Mouse (Mus musculus) cerebellum, adult 8-10 months (tissue): Measurements from ENCODE around the gene Npc1l1.

ENCODE experiments used
- DNase-seq: peaks from one replicate; pipeline ENCODE4 v3.0.0; 2022

Npc1l1 gene

DNA sequence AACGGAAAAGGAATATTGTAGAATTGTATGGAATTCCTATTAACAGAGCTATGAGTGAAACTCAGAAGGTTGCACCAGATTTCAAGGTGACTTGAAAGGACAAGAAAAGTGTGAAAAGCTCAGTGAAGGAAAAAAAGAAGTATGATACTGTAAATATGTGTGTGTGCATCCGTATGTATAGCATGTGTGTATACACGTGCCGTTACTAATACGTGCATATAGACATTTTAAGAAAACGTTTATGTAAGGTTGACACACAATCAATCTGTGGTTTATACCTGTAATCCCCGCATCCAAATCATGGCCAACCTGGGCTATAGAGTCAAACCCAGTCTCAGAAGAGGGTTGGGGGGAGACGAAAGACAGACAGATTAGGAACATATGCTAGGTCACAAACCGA, 29.4 kb downstream of the Npc1l1 start:
- DNase-seq: no peak

DNA sequence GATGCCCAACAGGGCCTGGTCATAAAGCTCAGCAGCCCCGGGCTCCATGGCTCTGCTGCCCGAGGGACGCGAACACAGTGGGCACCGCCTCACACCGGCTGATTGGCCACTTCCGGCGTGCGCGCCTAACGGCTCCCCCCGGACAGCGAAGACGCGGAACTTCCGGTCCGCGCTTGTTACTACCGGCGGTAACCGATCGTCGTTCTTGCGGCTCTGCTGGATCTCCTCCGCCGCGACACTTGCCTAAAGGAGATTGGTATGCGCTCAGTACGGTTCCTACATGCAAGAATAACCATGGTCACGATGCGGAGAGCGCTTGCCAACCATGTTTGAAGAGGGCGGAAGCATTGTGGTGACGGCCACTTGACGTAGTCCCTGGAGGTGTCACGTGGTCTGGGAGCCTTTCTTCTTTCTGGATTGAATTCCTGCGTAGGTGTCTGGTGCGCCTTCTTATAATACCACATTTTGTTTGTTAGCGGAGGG, 29.8 kb downstream of the Npc1l1 start, which contains the start of gene Nudcd3:
TSS of gene Nudcd3 (minus strand) at position 329 of the 483 bp plus-strand sequence.
- peak; percentile 90 for DNase-seq

- DNase-seq: no peak
Measured at GRCm38 (mm10) chr11:6199410-6200086, 30.4 kb downstream of the Npc1l1 start, which contains the start of gene A730071L15Rik. TSS of gene A730071L15Rik (plus strand) at chr11:6200029.

GRCm38 (mm10) chr11:6198449-6198848, 31.5 kb downstream of the Npc1l1 start:
- no peak for DNase-seq

GRCm38 (mm10) chr11:6196780-6197179, 33.2 kb downstream of the Npc1l1 start:
- no peak for DNase-seq

- peak; percentile 97 for DNase-seq
Measured at GRCm38 (mm10) chr11:6187878-6188277, 42.1 kb downstream of the Npc1l1 start.

DNA sequence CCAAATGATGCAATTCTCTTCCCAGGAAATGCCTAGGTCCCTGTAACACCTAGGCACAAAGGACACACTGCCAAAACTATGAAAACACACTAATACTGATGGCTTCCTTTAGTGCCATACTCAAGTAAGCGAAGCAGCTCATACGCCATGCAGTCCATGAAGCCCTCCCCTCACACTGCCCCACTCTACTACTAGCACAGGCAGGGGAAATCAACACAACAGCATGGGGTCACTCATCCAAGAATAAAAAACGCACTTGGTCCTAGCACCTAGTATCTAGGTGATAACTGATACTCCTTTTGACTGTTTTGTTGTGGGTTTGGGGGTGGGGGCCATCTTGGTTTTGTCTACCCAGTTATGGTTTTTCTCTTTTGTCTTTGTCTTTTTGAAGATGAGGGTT, 42.5 kb downstream of the Npc1l1 start:
- DNase-seq: no peak

- no peak for DNase-seq
Measured at GRCm38 (mm10) chr11:6184202-6184935, 45.6 kb downstream of the Npc1l1 start.

- no peak for DNase-seq
Measured at GRCm38 (mm10) chr11:6183246-6183645, 46.7 kb downstream of the Npc1l1 start.

- DNase-seq: no peak
Measured at GRCm38 (mm10) chr11:6180811-6181399, 49.0 kb downstream of the Npc1l1 start.

GRCm38 (mm10) chr11:6179194-6179593, 50.7 kb downstream of the Npc1l1 start:
- no peak for DNase-seq

GRCm38 (mm10) chr11:6178673-6179166, 51.2 kb downstream of the Npc1l1 start:
- no peak for DNase-seq

DNA sequence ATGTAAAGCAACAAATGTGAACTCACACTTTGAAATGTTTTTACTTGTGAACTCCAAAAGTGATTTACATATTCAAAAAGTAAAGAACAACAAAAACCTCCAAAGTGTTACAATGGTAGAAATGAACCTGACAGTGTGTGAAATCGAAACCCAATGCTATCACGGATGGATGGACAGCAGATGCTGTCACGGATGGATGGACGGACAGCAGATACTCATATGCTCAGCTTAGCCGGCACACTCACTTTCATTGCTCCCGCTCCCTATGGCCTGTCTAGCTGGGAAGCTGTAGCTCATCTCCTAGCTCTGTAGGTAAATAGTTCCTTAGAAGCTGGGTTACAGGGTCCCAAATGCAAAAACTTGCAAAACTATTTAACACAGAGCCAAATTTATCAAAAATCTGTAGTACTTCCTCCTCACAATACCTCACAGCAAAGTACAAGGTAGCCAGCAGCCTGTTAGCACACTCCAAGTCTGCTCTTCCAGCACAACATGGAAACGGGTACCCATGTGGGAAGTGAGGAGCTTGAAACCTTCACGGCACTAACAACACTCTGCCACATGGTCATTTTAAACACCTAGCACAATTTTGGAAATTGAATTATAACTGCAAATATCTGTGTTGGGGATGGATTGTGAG, 52.0 kb downstream of the Npc1l1 start:
- no peak for DNase-seq

DNA sequence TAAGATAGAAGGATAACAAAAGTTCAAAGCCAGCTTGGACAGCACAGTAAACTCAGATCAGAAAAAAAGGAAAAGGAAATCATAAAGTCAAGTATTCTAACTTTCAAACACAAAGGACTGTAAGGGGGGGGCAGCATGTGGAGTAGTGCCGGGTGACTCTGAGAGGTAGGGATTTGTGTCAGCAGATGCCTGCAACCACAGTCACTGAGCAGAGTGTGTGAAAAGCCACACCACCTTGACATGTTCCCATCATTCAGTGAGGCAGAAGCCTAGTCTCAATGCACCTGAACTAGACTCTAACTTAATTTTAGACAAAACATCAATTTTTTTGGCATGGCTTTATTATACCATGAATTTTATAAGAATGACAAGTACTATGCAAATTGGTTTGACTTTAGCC, 54.4 kb downstream of the Npc1l1 start:
- DNase-seq: no peak

DNA sequence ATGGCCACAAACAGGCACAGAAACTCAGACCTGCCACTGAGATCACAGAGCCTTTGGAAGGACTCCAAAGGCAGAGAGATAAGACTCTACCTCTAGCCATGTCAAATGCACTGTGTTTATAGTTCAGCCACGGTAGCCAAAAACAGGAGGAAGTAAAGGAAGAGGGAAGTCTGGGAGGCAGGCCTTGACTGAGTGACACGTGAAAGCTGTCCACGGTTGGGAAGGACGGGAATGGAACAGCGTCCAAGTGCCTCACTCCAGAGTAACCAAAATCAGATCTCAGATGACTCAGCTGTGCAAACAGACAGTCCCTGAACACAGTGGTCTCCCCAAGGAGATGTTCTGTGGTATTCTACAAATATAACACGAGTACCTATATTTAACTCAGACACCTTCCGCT, 55.2 kb downstream of the Npc1l1 start:
- no peak for DNase-seq

- no peak for DNase-seq
Measured at GRCm38 (mm10) chr11:6169041-6169663, 60.8 kb downstream of the Npc1l1 start.

DNA sequence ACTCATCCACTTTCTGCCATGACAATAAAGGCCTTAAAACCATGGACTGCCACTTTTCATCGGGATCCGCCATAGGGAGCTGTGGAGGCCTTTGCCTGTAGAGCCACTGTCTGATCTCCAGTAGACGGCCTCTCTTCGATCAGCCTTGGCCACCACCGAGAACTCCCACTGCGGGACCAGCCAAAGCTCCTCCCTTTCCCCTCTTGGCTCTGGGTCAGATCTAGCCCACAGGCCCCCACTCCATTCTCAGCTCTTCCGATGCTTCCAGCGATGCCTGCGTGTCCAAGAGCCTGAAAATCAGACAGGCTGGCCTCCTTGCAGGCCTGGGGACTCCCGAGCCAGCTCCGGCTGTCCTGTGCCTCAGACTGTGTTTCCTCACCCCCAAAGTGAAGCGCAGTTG, 63.6 kb downstream of the Npc1l1 start:
- DNase-seq: no peak

- DNase-seq: no peak
Measured at GRCm38 (mm10) chr11:6165391-6166081, 64.4 kb downstream of the Npc1l1 start.

GRCm38 (mm10) chr11:6164781-6165180, 65.2 kb downstream of the Npc1l1 start:
- no peak for DNase-seq

- no peak for DNase-seq
Measured at GRCm38 (mm10) chr11:6163706-6164105, 66.2 kb downstream of the Npc1l1 start.

GRCm38 (mm10) chr11:6163062-6163461, 66.9 kb downstream of the Npc1l1 start:
- DNase-seq: no peak

GRCm38 (mm10) chr11:6161549-6161948, 68.4 kb downstream of the Npc1l1 start:
- no peak for DNase-seq
